Mouse (Mus musculus) lung, embryonic 14.5 days (tissue): ENCODE measurements around the gene Cdc37. TPM values are rescaled to one million over a fixed set of nuclear protein-coding genes. Genes with fewer than 3 reads are reported as not detected.

Experiments used
- ATAC-seq: fragments of 200-750 bp; cut with Nextera tagmentation; 2 replicates; pipeline ENCODE4 v1.8.0; 2017; ENCODE audit warnings: mild to moderate bottlenecking, moderate TSS enrichment, moderate library complexity; ENCODE audit not compliant: insufficient read depth
- DNase-seq: peaks from one replicate; pipeline ENCODE4 v3.0.0-alpha.2; 2015
- H3K27ac ChIP-seq: fragments of 300-500 bp; sonication (generic); 2 replicates; pipeline ENCODE4 v1.5.1; 2014; ENCODE audit warnings: low read depth, mild to moderate bottlenecking, moderate library complexity
- H3K27me3 ChIP-seq: fragments of 300-500 bp; sonication (generic); 2 replicates; pipeline ENCODE4 v1.6.1; 2014; ENCODE audit warnings: low read length, control low read depth; ENCODE audit not compliant: insufficient read depth
- H3K36me3 ChIP-seq: fragments of 300-500 bp; sonication (generic); 2 replicates; pipeline ENCODE4 v1.6.1; 2014; ENCODE audit warnings: control low read depth; ENCODE audit not compliant: insufficient read depth
- H3K4me1 ChIP-seq: fragments of 300-500 bp; sonication (generic); 2 replicates; pipeline ENCODE4 v1.6.1; 2014; ENCODE audit warnings: antibody characterized with exemption, control low read depth; ENCODE audit not compliant: insufficient read depth
- H3K4me2 ChIP-seq: fragments of 300-500 bp; sonication (generic); 2 replicates; pipeline ENCODE4 v1.6.1; 2014; ENCODE audit warnings: mild to moderate bottlenecking
- H3K4me3 ChIP-seq: fragments of 300-500 bp; sonication (generic); 2 replicates; pipeline ENCODE4 v1.5.1; 2014; ENCODE audit warnings: low read depth, low read length
- H3K9ac ChIP-seq: fragments of 300-500 bp; sonication (generic); 2 replicates; pipeline ENCODE4 v1.6.1; 2014
- H3K9me3 ChIP-seq: fragments of 300-500 bp; sonication (generic); 2 replicates; pipeline ENCODE4 v1.6.1; 2016; ENCODE audit warnings: low read depth, low read length, control low read depth
- CTCF ChIP-seq: IDR thresholded peaks from 2 replicates; pipeline ENCODE4 v1.5.1; 2016; ENCODE audit warnings: antibody characterized with exemption, low read depth
- whole genome bisulfite sequencing: fragments of 180-500 bp; shearing (Covaris S2); extraction: QIAGEN DNeasy Blood & Tissue Kit; methylation state at CpG from one replicate; pipeline ENCODE4 v1.1.7; 2014; 5-methylcytosine and 5-hydroxymethylcytosine counted together
- polyA plus RNA-seq: library from polyadenylated mRNA; unstranded; fragments of >200 nt; fragmentation: Nextera tagmentation; extraction: Ambion mirVana; gene quantifications from 2 replicates; pipeline ENCODE4 v1.2.1, GENCODE M21; 2014

The Cdc37 gene
- polyA plus RNA-seq, 1 experiment from 2014 or later = 352 TPM

DNA sequence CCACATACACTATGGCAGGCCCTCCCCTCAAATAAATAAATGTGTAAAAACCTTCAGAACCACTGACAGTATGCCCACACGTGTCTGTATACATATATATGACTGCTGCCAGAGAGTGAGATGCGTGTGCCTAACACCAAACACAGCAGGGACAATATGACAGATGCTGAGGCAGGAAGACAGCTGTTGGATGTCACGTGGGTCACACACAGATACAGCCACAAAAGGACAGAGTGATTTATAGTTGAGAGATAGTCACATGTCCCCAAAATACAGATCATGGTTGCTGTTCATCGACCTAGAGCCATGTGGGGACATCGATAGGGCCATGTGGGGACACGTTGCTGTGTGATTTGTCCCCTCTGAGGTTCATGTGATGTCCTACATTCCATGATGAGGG is 32.7 kb downstream of the Cdc37 start:
- Histone ChIP-seq H3K4me2 (no peak overlapping the region), H3K36me3 (0 out of 2 replicates have a peak, but pooled peaks cover 10% of the 10 kb centered on the region), H3K9ac (no peak overlapping the region), H3K27ac (no peak overlapping the region), H3K4me3 (no peak overlapping the region), H3K9me3 (no peaks in the 10 kb centered on the region), H3K27me3 (no peaks in the 10 kb centered on the region), H3K4me1 (no peaks in the 10 kb centered on the region)
- no peak for TF ChIP-seq CTCF
- 63% methylated on average over 6 of the region's 6 CpGs for WGBS
- DNase-seq (no peak), ATAC-seq (no peak)

DNA sequence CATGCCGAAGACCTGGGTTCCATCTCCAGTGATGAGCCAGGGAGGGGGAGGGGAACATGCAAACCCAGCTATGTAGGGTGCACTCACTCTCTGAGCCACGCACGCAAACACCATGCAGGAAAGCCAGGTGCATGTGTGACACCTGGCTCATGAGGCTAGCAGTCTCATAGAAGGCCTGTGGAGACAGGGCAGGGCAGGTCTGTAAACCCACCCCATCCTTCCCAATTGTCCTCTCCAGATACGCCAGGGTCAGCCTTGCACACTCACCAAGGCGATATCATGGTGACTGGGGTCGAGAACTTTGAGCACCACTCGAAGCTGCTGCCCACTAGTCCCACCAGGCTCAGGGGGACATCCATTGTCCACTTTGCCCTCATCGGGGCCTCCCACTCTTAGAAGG is 34.7 kb downstream of the Cdc37 start:
- Histone ChIP-seq H3K27ac (no peak overlapping the region), H3K4me2 (no peak overlapping the region), H3K27me3 (no peaks in the 10 kb centered on the region), H3K4me3 (no peak overlapping the region), H3K4me1 (no peaks in the 10 kb centered on the region), H3K9me3 (no peaks in the 10 kb centered on the region), H3K36me3 (no peaks in the 10 kb centered on the region), H3K9ac (no peak overlapping the region)
- DNase-seq = no peak
- ATAC-seq = no peak
- WGBS = 84% methylated on average over 8 of the region's 8 CpGs
- no peak for TF ChIP-seq CTCF

- no peak overlapping the region for H3K9ac ChIP-seq
- DNase-seq (no peak), ATAC-seq (no peak)
- H3K36me3 ChIP-seq = no peaks in the 10 kb centered on the region
- no peaks in the 10 kb centered on the region for H3K9me3 ChIP-seq
- no peaks in the 10 kb centered on the region for H3K27me3 ChIP-seq
- 83% methylated on average over 7 of the region's 7 CpGs for WGBS
- H3K4me3 ChIP-seq = no peak overlapping the region
- no peak overlapping the region for H3K4me2 ChIP-seq
- H3K27ac ChIP-seq = no peak overlapping the region
- H3K4me1 ChIP-seq = no peaks in the 10 kb centered on the region
- TF ChIP-seq CTCF = no peak
These were observed 35.6 kb downstream of the Cdc37 start for GRCm38 (mm10) chr9:21114190-21114589.

GRCm38 (mm10) chr9:21113751-21114150 is 36.0 kb downstream of the Cdc37 start:
- no peak overlapping the region for H3K4me2 ChIP-seq
- H3K27me3 ChIP-seq = no peaks in the 10 kb centered on the region
- H3K9ac ChIP-seq = no peak overlapping the region
- H3K4me1 ChIP-seq = no peaks in the 10 kb centered on the region
- WGBS = 83% methylated on average over 6 of the region's 6 CpGs
- DNase-seq (no peak), ATAC-seq (no peak)
- no peak for TF ChIP-seq CTCF
- H3K9me3 ChIP-seq = no peaks in the 10 kb centered on the region
- H3K27ac ChIP-seq = no peak overlapping the region
- H3K4me3 ChIP-seq = no peak overlapping the region
- H3K36me3 ChIP-seq = no peaks in the 10 kb centered on the region

- Histone ChIP-seq H3K27ac (no peak overlapping the region), H3K27me3 (no peaks in the 10 kb centered on the region), H3K9ac (no peak overlapping the region), H3K36me3 (no peaks in the 10 kb centered on the region), H3K9me3 (no peaks in the 10 kb centered on the region), H3K4me1 (no peaks in the 10 kb centered on the region), H3K4me3 (no peak overlapping the region), H3K4me2 (no peak overlapping the region)
- ATAC-seq (no peak), DNase-seq (no peak)
- WGBS = 44% methylated on average over 23 of the region's 23 CpGs
- no peak for TF ChIP-seq CTCF
These were observed 42.1 kb downstream of the Cdc37 start for GRCm38 (mm10) chr9:21107607-21108237.

DNA sequence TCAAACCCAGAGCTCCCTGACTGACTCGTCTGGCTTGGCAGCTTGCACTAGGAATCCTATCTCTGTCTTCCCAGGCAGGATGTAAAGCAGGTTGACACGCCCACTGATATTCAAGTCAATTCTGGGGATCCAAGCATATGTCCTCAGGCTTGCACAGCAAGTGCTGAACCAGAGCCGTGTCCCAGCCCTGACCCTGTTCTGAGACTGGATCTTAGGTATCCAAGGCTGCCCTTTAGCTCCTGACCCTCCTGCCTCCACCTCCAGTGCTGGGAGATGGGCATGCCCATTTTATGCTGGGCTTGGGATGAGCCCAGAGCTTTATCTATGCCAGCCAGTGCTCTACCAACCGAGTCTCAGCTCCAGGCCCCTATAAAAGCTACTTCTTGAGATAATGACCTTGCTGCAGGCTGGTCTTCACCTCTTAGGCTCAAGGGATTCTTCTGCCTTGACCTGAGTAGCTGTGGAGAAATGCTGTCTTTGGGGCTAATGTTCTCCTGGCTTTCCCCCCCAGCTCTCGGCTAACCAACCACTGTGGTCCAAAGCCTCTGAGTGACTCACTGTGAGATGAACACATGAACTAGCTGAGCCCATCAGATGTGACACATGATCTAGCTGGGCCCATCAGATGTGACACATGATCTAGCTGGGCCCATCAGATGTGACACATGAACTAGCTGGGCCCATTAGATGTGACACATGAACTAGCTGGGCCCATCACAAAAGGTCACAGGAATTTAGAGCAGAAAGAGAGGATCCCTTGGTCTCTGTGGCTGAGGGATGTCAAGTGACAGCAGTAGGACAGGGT is 43.8 kb downstream of the Cdc37 start:
- H3K9me3 ChIP-seq = no peaks in the 10 kb centered on the region
- no peaks in the 10 kb centered on the region for H3K27me3 ChIP-seq
- no peak overlapping the region for H3K27ac ChIP-seq
- no peak overlapping the region for H3K4me2 ChIP-seq
- 0 out of 2 replicates have a peak, but pooled peaks cover 3% of the 10 kb centered on the region for H3K36me3 ChIP-seq
- no peak for DNase-seq
- H3K4me3 ChIP-seq = no peak overlapping the region
- H3K4me1 ChIP-seq = no peaks in the 10 kb centered on the region
- H3K9ac ChIP-seq = no peak overlapping the region
- WGBS = 68% methylated on average over 5 of the region's 5 CpGs
- TF ChIP-seq CTCF = no peak
- ATAC-seq = no peak

DNA sequence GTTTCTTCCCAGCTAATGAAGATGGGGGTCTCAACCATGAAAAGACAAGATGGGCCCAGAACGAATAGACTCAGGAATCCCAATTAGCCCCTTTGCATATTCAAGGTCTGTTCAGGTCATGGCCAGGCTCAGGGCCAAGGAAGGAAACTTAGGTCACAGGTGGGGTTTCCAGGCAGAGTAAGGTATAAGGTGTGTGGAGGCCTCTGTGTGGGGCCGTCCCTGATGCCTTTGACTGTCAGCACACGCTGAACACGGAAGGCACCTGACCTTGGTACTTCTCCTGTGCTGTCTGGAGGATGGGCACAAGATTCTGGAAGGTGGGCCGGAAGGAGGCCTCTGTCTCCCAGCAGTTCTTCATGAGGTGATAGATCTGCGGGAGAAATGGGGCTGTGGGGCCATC is 45.0 kb downstream of the Cdc37 start:
- Histone ChIP-seq H3K27ac (no peak overlapping the region), H3K27me3 (no peaks in the 10 kb centered on the region), H3K4me3 (no peak overlapping the region), H3K4me2 (no peak overlapping the region), H3K36me3 (0 out of 2 replicates have a peak, but pooled peaks cover 3% of the 10 kb centered on the region), H3K9ac (no peak overlapping the region), H3K9me3 (no peaks in the 10 kb centered on the region), H3K4me1 (no peaks in the 10 kb centered on the region)
- no peak for TF ChIP-seq CTCF
- ATAC-seq (no peak), DNase-seq (no peak)
- WGBS = 68% methylated on average over 6 of the region's 6 CpGs
